ENCODE assay signal across 8 mouse cellular contexts in genomic region chr8:91797626-91798271, GRCm38 (mm10). TPM values are rescaled to one million over a fixed set of nuclear protein-coding genes. Genes with fewer than 3 reads are reported as not detected.
DNase-seq lines count a peak whose midpoint lies in the region; ATAC-seq and TF ChIP-seq lines count a peak whose summit lies in the region.

No protein-coding gene starts in this region.

- peak; percentile 69 for TF ChIP-seq CTCF in intestine, postnatal 0 days (IDR thresholded peaks at IDR 0.05; ENCODE audit: low read depth)
- TF ChIP-seq CTCF in lung, adult 2 months (IDR thresholded peaks at IDR 0.05; ENCODE audit: insufficient read depth, low read length): peak; percentile 46

- no peaks in the 10 kb centered on the region for H3K9me3 ChIP-seq in intestine, postnatal 0 days (ENCODE audit: control insufficient read depth)

- H3K4me1 ChIP-seq in intestine, postnatal 0 days (replicated peaks; ENCODE audit: control insufficient read depth, insufficient read depth, low read length): no peaks in the 10 kb centered on the region
- H3K4me1 ChIP-seq in lung, adult 2 months (ENCODE audit: control insufficient read depth, insufficient read depth, low read length): peaks cover 3% of the 10 kb centered on the region; the same call in 1 of the 2 replicates

- intact Hi-C loops in left cerebral cortex, postnatal 4 days (cut with DNase I): loop anchor here (10.0 kb wide), 1 partner anchor 263 kb away; no protein-coding TSS in a partner anchor
- intact Hi-C loops in left cerebral cortex, postnatal 25 days (cut with DNase I): loop anchor here (5.0 to 10.0 kb wide), 4 partner anchors 265 to 927 kb away; partner anchors contain the start of gene Aktip
- intact Hi-C loops in gastrocnemius, postnatal 36 days (cut with DNase I): loop anchor here (2.0 to 5.0 kb wide), 3 partner anchors 265 to 419 kb away; no protein-coding TSS in a partner anchor

- no peaks in the 10 kb centered on the region for H3K36me3 ChIP-seq in intestine, postnatal 0 days (ENCODE audit: control insufficient read depth, insufficient read depth)

- peaks cover 72% of the 10 kb centered on the region for H3K27me3 ChIP-seq in intestine, postnatal 0 days (replicated peaks; ENCODE audit: control insufficient read depth, insufficient read depth, low read length)

- ATAC-seq in intestine, postnatal 0 days: no peak

- H3K27ac ChIP-seq in intestine, postnatal 0 days (ENCODE audit: low read depth, low read length): no peak overlapping the region

- TF ChIP-seq POLR2A in lung, adult 2 months (IDR thresholded peaks at IDR 0.05; ENCODE audit: borderline replicate concordance, extremely low read depth, low read depth, low read length): peak; percentile 23; the same call in 1 of the 2 replicates

- no peak overlapping the region for H3K9ac ChIP-seq in intestine, postnatal 0 days (ENCODE audit: low read depth, low read length)

- DNase-seq in left cerebral cortex, postnatal 4 days: peak; percentile 71
- DNase-seq in left cerebral cortex, postnatal 25 days (ENCODE audit: low spot score in 2 of 2): no peak
- DNase-seq in cerebellum, postnatal 4 days (ENCODE audit: low spot score in 2 of 2): peak; percentile 53 to 74
- peak; percentile 48 to 56 for DNase-seq in gastrocnemius, postnatal 36 days
- peak; percentile 71 for DNase-seq in lung, adult 2 months
- DNase-seq in ovary, postnatal 36 days (ENCODE audit: low spot score): peak; percentile 71
- DNase-seq in spleen, postnatal 14 days (ENCODE audit: low spot score in 2 of 2): no peak

- 2% methylated on average over 35 of the region's 35 CpGs for WGBS in intestine, postnatal 0 days
- 2% methylated on average over 35 of the region's 35 CpGs for WGBS in lung, adult 2 months

- H3K4me3 ChIP-seq in intestine, postnatal 0 days (ENCODE audit: low read depth, low read length): peak overlapping the region; percentile 36
- H3K4me3 ChIP-seq in lung, adult 2 months (replicated peaks; ENCODE audit: extremely low read depth, low read depth, low read length): peak overlapping the region; percentile 33

- H3K4me2 ChIP-seq in intestine, postnatal 0 days (replicated peaks; ENCODE audit: low read depth): peak overlapping the region; percentile 65

RNA-seq across cellular contexts. Expression of gene Irx3, which starts 4.1 kb away (rescaled TPM):
- total RNA-seq in left cerebral cortex, postnatal 4 days (2021): under 1 TPM in 1 of 2 experiments, not detected in 1; 0.24 TPM
- total RNA-seq in left cerebral cortex, postnatal 25 days (2021): under 1 TPM; 0.16 to 0.21 TPM
- total RNA-seq in gastrocnemius, postnatal 36 days (2021): 1 to 10 TPM in 1 of 2 experiments, under 1 TPM in 1; 0.64 to 1.5 TPM
- 0.29 and 0.60 TPM in 2 replicates for polyA plus RNA-seq in intestine, postnatal 0 days (2015; fragmentation: Nextera tagmentation; extraction: Ambion mirVana)
- 63.2 and 91.9 TPM in 2 replicates for polyA plus RNA-seq in lung, adult 2 months (2012; rRNA removed)

Comparison
In these comparisons a context has a peak if more than half of its experiments do, and no peak if none do; other contexts are left out.
1. DNase-seq: peak in left cerebral cortex, postnatal 4 days (single experiment), cerebellum, postnatal 4 days (2 of 2), gastrocnemius, postnatal 36 days (2 of 2), lung, adult 2 months (single experiment) and ovary, postnatal 36 days (single experiment); none in left cerebral cortex, postnatal 25 days (0 of 2) and spleen, postnatal 14 days (0 of 2).